8 mouse cellular contexts compared by ENCODE assay signal in genomic region chr14:99298385-99299021, GRCm38 (mm10). TPM values are rescaled to one million over a fixed set of nuclear protein-coding genes. Genes with fewer than 3 reads are reported as not detected.
DNase-seq lines count a peak whose midpoint lies in the region; ATAC-seq lines count a peak whose summit lies in the region.

TSS of gene Klf5 (plus strand) at chr14:99298691.

- H3K27me3 ChIP-seq in intestine, embryonic 14.5 days (replicated peaks; ENCODE audit: control insufficient read depth, insufficient read depth, low read length), result peaks cover 24% of the 10 kb centered on the region

- peak; percentile 92 for DNase-seq in adrenal gland, adult 8-10 months
- peak; percentile 79 for DNase-seq in embryo, embryonic 11.5 days (ENCODE audit: low read depth, low spot score)
- DNase-seq in gastrocnemius, postnatal 36 days, result peak; percentile 87 to 93
- peak; percentile 91 for DNase-seq in intestine, embryonic 14.5 days (ENCODE audit: low spot score)
- peak; percentile 89 to 94 for DNase-seq in left cerebral cortex, postnatal 10 days (ENCODE audit: extremely low spot score in 1 of 2, low spot score in 2 of 2)
- peak; percentile 90 for DNase-seq in right cerebral cortex, postnatal 14 days
- DNase-seq in urinary bladder, postnatal 25 days (ENCODE audit: low spot score), result peak; percentile 90

- peak within 1 kb of the TSS; percentile 68 for H3K4me3 ChIP-seq in intestine, embryonic 14.5 days (ENCODE audit: low read depth, low read length)

- ATAC-seq in intestine, embryonic 14.5 days (replicated peaks; ENCODE audit: low FRiP score, low TSS enrichment, low read depth), result peak; percentile 95
- ATAC-seq in megakaryocyte-erythroid progenitor cell, adult 5-6 weeks (replicated peaks; ENCODE audit: low FRiP score, low TSS enrichment, poor library complexity, severe bottlenecking), result peak; percentile 99

- peak within 1 kb of the TSS; percentile 76 for H3K9ac ChIP-seq in intestine, embryonic 14.5 days (ENCODE audit: low read length)

- under 1% methylated on average over 50 of the region's 67 CpGs for WGBS in intestine, embryonic 14.5 days

- peak within 1 kb of the TSS; percentile 62 for H3K4me2 ChIP-seq in intestine, embryonic 14.5 days (ENCODE audit: low read length)

- no peaks in the 10 kb centered on the region for H3K9me3 ChIP-seq in intestine, embryonic 14.5 days (ENCODE audit: control insufficient read depth, low read length)

- H3K36me3 ChIP-seq in intestine, embryonic 14.5 days (ENCODE audit: control insufficient read depth, insufficient read depth, low read length), result peaks cover 3% of the 10 kb centered on the region

- 0 out of 2 replicates have a peak, but pooled peaks cover 5% of the 10 kb centered on the region for H3K4me1 ChIP-seq in intestine, embryonic 14.5 days (replicated peaks; ENCODE audit: control insufficient read depth, insufficient read depth, low read length)

- intact Hi-C loops in gastrocnemius, postnatal 36 days (cut with DNase I), result no loop called here
- intact Hi-C loops in left cerebral cortex, postnatal 10 days (cut with DNase I), result loop anchor here (5.0 kb wide), 2 partner anchors 136 to 599 kb away; no protein-coding TSS in a partner anchor

- peak within 1 kb of the TSS; percentile 67 for H3K27ac ChIP-seq in intestine, embryonic 14.5 days (ENCODE audit: low read depth)

RNA-seq across cellular contexts. Expression of gene Klf5, which starts in this region (rescaled TPM):
- total RNA-seq in adrenal gland, adult 8-10 months (2022), result 10 to 100 TPM in 1 of 4 experiments, 1 to 10 TPM in 3; 7.5 to 10.4 (median 8.1) TPM
- 1 to 10 TPM; 4.9 to 6.1 TPM for total RNA-seq in gastrocnemius, postnatal 36 days (2021)
- polyA plus RNA-seq in intestine, embryonic 14.5 days (2014; fragmentation: Nextera tagmentation; extraction: Ambion mirVana), result 82.6 and 93.4 TPM in 2 replicates
- 10 to 100 TPM; 15.6 to 17.3 TPM for total RNA-seq in left cerebral cortex, postnatal 10 days (2021)
- total RNA-seq in megakaryocyte-erythroid progenitor cell, adult 5-6 weeks (2014; fragmentation: Nextera tagmentation), result 3.3 and 3.4 TPM in 2 replicates
- 0.46 and 3.1 TPM in 2 replicates for total RNA-seq in megakaryocyte-erythroid progenitor cell, adult 5-6 weeks (2017)

Comparison
In these comparisons a context has a peak if more than half of its experiments do, and no peak if none do; other contexts are left out.
1. Peak in every context shown above with its lines: DNase-seq, ATAC-seq, H3K4me3 ChIP-seq and H3K27ac ChIP-seq.